Mouse (Mus musculus) kidney, adult 2 months (tissue): ENCODE results near the gene Ptges.

Experiments
- CTCF ChIP-seq: fragments of 200-500 bp; conservative IDR thresholded peaks from 2 replicates; pipeline ENCODE4 v1.5.1; 2011; ENCODE audit warnings: low read depth, mild to moderate bottlenecking, control low read depth, low read length, moderate library complexity, mixed read lengths; ENCODE audit not compliant: insufficient read depth, insufficient read length
- POLR2A ChIP-seq: fragments of 200-500 bp; IDR thresholded peaks from one replicate; pipeline ENCODE4 v1.6.1; 2011; ENCODE audit warnings: low read depth, low read length, control low read depth

GRCm38 (mm10) chr2:30918780-30919329 is 10.8 kb downstream of the Ptges start:
- TF ChIP-seq CTCF = no peak
- no peak for TF ChIP-seq POLR2A
